Mouse (Mus musculus) lung, postnatal 14 days (tissue): ENCODE measurements around the gene Dnajc15.

Source experiments
- DNase-seq: peaks from one replicate; pipeline ENCODE4 v3.0.0; 2021

The Dnajc15 gene

GRCm38 (mm10) chr14:77794285-77794949 lies 80.5 kb downstream of the Dnajc15 start:
- DNase-seq: no peak

GRCm38 (mm10) chr14:77792998-77793397 lies 81.9 kb downstream of the Dnajc15 start:
- DNase-seq: no peak

GRCm38 (mm10) chr14:77783217-77783616 lies 91.7 kb downstream of the Dnajc15 start:
- peak; percentile 25 for DNase-seq

- DNase-seq: peak; percentile 6
Observed at GRCm38 (mm10) chr14:77777365-77777764, 97.6 kb downstream of the Dnajc15 start.

GRCm38 (mm10) chr14:77776005-77776531 lies 98.9 kb downstream of the Dnajc15 start:
- DNase-seq: no peak

DNA sequence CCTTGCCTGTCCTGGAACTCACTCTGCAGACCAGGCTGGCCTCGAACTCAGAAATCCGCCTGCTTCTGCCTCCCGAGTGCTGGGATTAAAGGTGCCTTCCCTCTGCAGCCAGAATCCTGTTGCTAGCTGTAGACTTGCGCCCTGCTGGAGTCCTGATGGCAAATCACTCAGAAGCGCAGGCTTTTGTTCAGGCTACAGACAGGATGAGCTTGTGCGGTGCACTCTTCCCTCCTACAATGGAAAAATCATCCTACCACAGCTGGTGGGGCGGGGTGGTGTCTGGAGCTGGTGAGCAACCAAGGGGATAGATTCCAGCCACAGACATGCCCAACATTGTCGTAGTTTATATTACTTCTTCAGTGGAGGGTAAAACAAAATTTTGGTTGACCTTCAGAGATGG lies 101.6 kb downstream of the Dnajc15 start:
- DNase-seq: no peak

DNA sequence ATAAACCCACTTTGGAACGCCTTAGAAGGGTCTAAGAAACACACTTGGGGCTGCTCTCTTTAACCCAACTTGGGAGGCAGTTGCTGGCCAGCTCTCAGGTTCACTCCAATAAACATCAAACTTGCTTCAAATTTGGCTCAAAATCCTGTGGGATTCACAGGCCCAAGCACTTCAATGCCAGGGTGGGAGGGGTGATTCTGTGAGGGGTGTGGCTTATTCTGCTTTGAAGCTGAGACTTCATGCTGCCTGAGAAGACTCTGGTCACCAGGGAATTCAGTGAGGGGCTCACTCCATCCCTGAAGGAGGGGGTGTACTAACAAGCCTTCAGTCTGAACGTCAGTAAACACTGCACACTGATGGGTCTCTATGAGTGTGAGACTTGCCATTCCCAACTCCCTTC lies 103.3 kb downstream of the Dnajc15 start:
- DNase-seq: peak; percentile 4
